Mouse (Mus musculus) CD4-positive helper T cell, adult 2 months (primary cell): Measurements from ENCODE around the gene Fzd1.

Source experiments
- DNase-seq: peaks from one replicate; pipeline ENCODE4 v3.0.0-alpha.2; 2012; ENCODE audit warnings: low read depth, missing footprints, low spot score

The Fzd1 gene

DNA sequence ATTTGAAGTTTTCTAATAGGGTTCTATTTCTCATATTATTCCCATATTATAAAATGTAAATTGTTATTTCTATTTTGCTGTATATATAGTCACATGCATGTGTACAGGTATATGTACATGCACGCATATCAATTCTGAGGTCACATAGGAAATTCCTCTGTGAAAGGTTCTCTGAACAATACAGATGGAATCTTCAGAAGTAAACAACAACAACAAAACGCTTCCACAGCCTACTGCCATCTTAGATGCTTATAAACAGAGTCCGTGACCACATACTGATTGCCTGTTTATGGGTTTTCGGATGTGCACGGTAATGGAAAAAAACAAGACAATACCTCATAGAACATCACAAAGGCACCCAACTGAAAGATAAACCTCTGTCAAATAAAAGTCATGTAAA, 4.7 kb downstream of the Fzd1 start:
- no peak for DNase-seq

DNA sequence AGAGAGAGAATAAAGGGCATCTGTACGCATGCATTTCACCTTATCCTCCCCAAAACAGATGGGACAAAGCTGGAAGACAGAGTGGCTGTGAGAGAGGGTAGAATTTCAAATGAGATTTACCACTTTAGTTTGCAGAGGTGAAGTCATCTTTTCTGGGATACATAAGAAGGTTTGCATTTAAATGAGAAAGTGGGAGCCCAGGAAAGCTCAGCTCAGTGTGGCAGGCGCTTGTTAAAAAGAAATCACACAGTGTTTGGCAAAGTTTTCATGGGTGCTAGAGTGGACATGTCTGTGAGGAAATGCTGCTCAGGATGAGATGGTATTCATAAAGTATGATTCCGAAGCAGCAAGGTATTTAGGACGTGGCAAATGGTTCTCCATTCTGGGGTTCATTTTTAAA, 15.1 kb downstream of the Fzd1 start:
- no peak for DNase-seq

DNA sequence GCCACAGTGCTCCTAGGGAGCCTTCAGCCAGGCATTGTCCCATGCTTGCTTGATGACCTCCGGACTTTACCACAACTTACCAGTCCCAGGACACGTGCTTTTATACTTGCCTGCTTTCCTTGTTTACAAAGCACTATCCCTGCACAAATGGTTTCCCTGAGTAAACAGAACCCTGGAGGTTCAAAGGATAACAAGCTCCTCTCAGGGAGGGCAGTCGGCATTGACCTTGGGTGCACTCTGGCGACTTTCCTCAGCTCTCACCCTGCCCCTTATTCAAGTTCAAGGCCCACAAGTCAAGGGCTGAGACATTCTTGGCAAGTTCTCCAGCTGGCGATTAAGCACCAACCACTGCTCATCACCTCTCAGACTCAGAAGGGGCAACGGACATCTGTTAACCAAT, 20.8 kb downstream of the Fzd1 start:
- DNase-seq = no peak

DNA sequence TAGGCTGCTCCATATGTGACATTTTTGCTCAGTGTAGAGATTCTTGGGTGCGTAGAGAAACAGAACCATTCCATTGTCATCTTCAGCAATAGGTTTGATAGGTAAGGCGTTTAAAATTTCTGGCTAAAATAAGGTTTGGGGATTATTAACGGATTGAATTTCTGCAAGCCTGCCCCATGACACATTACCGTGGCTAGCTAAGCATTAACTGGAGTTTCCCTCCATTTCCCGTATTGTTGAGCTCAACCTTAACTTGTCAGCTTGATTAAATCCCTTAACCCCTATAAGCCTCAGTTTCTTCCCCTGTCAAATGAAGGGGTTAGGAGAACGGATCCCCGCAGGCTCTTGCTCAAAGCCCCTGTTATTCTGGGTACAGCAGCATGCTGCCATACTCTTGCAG, 22.4 kb downstream of the Fzd1 start:
- DNase-seq = no peak

DNA sequence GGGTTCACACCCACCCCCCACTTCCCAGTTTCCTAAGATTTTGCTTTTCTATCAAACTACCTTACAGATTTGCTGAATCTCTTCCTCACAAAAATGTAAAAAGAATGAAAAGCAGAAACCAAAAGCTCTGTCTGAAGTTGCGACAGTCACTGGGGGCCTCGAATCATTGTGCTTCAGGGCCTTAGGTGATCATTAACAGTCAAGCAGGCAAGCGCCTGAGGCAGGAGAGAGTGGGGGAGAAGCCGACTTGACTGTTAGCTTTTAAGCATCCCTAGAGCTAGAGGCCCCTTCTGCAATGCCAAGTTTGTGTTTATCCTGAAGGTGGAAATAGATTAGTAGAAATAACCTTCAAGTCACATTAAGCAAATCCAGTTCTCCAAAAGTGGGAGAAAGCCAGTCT, 24.6 kb downstream of the Fzd1 start:
- no peak for DNase-seq

DNA sequence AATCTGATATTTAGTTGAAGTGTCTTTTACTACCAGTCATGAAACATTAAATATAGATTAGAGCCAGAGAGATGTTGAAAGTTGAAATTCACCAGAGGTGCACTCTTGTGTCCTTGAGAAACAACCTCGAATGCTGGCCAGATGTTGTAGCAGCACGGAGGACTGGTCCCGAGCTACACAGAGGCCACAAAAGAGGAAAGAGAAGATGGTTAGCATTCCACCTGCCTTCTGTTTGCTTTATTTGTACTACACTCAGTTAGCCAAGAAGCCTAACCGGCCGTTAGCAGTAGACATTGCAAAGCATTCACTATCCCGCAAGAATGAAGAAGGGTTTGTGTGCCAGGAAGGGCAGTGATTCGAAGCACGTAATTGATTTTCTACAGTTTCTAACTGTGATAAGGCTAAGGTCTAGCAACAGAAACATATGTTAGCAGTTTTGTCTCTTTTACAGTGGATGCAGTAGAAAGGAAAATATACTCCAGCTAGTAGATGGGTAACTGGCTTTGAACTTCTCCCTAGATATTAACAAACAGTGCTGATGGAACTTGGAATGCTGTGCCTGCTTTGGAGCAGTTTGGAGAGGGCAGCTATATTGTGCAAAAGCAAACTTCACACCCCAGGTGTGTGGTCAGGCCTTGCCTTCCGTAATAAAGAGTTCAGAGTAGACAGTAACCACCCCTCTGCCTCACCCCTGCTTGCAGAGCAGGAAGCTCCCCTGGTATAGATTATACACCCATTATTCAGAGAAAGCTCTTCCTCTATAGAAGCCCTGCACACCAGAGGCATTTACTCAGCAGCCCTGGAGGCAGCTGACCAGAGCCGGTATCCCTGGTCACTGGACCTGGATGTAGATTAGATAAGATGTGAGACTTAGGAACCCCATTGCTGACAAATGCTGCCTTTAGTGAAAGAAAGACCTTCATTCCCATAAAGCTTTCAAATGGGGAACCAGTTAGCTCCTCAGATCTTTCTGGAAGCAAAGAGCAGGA, 25.3 kb downstream of the Fzd1 start:
- DNase-seq = no peak

DNA sequence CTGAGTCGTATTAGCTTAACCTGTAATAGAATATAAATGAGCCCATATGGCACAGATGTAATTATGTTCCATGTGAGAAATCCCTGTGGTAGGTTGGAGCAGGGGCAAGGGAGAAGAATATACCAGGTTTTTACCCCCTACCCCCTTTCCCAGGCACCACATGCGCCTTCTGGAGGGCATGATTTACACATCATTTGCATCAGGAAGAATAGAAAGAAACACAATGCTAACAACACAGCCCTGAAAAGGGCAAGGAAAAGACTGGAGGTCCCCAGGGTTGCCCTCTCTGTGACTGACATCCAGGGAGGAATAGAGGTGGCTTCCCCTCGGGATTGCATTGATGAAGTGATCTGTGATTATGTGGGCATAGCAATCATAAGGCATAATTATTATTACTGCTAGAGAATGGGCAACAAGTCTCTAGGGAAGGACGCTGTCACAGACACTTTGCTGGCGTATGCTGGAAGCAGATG, 26.1 kb downstream of the Fzd1 start:
- no peak for DNase-seq

DNA sequence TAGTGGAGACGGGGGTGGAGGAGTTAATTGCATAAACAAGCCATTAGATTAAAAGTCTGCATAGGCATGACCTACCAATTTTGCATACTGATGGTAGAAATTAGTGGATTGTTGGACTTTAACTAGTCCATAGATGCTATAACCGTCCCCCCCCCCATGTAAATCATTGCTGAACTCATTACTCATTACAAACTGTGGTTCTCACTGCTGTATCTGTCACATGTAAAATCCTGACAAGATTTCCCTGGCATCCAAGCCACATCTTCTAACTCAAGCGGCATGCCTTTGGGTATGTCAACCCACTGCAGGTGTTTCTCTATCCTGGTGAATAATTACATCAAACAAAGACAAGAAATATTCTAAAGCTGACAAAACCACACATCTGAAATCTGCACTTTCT, 26.8 kb downstream of the Fzd1 start:
- DNase-seq = no peak
